Mouse (Mus musculus) liver, adult 2 months (tissue): ENCODE measurements around the gene Prss33. TPM values are rescaled to one million over a fixed set of nuclear protein-coding genes. Genes with fewer than 3 reads are reported as not detected.

ENCODE experiments used
- DNase-seq: peaks from one replicate; pipeline ENCODE4 v3.0.0-alpha.2; 2011; ENCODE audit warnings: low read depth, low spot score; ENCODE audit errors: extremely low read depth
- H3K27ac ChIP-seq: fragments of 200-500 bp; replicated peaks from 2 replicates; pipeline ENCODE4 v1.5.1; 2012; ENCODE audit warnings: low read depth, mild to moderate bottlenecking, control low read depth, inconsistent platforms, low read length; ENCODE audit not compliant: insufficient read depth
- H3K27me3 ChIP-seq: fragments of 200-500 bp; 2 replicates; pipeline ENCODE4 v1.6.1; 2012; ENCODE audit warnings: mild to moderate bottlenecking, moderate library complexity, low read length, inconsistent platforms; ENCODE audit not compliant: control insufficient read depth, insufficient read depth
- H3K36me3 ChIP-seq: fragments of 200-500 bp; 2 replicates; pipeline ENCODE4 v1.6.1; 2012; ENCODE audit warnings: low read length, inconsistent platforms; ENCODE audit not compliant: control insufficient read depth, insufficient read depth
- H3K4me1 ChIP-seq: fragments of 200-500 bp; 2 replicates; pipeline ENCODE4 v1.6.1; 2011; ENCODE audit warnings: low read length; ENCODE audit not compliant: control insufficient read depth, insufficient read depth
- H3K4me3 ChIP-seq: fragments of 200-500 bp; 2 replicates; pipeline ENCODE4 v1.5.1; 2011; ENCODE audit warnings: low read depth, mild to moderate bottlenecking, control low read depth, low read length, moderate library complexity; ENCODE audit not compliant: insufficient read depth
- H3K79me2 ChIP-seq: fragments of 200-500 bp; 2 replicates; pipeline ENCODE4 v1.6.1; 2012; ENCODE audit warnings: inconsistent platforms, mild to moderate bottlenecking, low read length, moderate library complexity; ENCODE audit not compliant: control insufficient read depth, insufficient read depth
- H3K9ac ChIP-seq: fragments of 200-500 bp; 2 replicates; pipeline ENCODE4 v1.6.1; 2012; ENCODE audit warnings: low read depth, mild to moderate bottlenecking, control low read depth, inconsistent platforms, low read length
- CTCF ChIP-seq: fragments of 200-500 bp; IDR thresholded peaks from 2 replicates; pipeline ENCODE4 v1.5.1; 2011; ENCODE audit warnings: low read depth, low read length, control low read depth
- POLR2A ChIP-seq: fragments of 200-500 bp; IDR thresholded peaks from 2 replicates; pipeline ENCODE4 v1.6.1; 2011; ENCODE audit warnings: low read length, control low read depth; ENCODE audit not compliant: insufficient read depth; ENCODE audit errors: extremely low read depth
- WGBS: fragments of 180-500 bp; shearing (Covaris S2); methylation state at CpG from one replicate; pipeline ENCODE4 v1.1.7; 2018; 5-methylcytosine and 5-hydroxymethylcytosine counted together
- polyA plus RNA-seq: library from polyadenylated mRNA; depleted of rRNA; stranded (reverse); fragments of >200 nt; gene quantifications from 2 replicates; pipeline ENCODE4 v1.2.3, GENCODE M21; 2012
- total RNA-seq: library from RNA; depleted of rRNA; stranded (reverse); fragments of >200 nt; gene quantifications from 2 replicates; pipeline ENCODE4 v1.2.3, GENCODE M21; 2014

The Prss33 gene
- total and polyA plus RNA-seq, 2 experiments, result not detected

DNA sequence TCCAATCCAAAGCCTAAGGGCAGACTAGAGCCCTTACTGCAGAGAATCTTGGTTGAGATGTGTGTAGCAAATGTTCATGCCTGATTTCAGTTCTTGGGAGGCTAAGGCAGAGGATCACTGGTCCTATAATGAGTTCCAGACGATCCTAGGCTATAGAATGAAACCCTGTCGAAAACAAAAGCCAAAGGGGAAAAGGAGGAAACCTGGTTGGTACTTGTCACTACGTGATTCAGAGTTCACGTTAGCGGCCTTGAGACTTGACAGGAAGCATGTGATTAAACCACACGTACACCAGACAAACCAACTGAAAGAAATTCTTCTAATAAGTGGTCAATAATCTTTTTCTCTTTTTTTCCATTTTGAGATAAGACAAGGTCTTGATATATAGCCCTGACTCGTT, 38.5 kb downstream of the Prss33 start:
- Histone ChIP-seq H3K79me2 (no peaks in the 10 kb centered on the region), H3K4me1 (no peaks in the 10 kb centered on the region), H3K27me3 (no peaks in the 10 kb centered on the region), H3K27ac (no peak overlapping the region), H3K36me3 (no peaks in the 10 kb centered on the region), H3K4me3 (no peak overlapping the region), H3K9ac (no peak overlapping the region)
- 75% methylated on average over 7 of the region's 7 CpGs for WGBS
- no peak for TF ChIP-seq POLR2A
- TF ChIP-seq CTCF, result no peak
- DNase-seq, result no peak

DNA sequence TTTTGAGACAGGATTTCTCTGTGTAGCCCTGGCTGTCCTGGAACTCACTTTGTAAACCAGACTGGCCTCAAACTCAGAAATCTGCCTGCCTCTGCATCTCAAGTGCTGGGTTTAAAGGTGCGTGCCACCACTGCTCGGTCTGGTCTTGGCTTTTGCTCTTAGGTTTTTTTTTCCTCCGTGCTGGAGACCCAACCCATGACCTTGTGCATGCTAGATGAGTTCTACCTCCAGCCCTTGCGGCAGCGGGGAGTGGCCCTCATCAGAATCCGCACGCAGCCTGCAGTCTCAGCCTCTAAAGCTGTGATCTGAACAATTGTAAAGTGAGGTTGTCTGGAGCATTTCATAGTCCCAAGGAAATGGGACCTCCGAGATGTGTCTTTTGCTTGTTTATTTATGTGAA, 40.5 kb downstream of the Prss33 start:
- 96% methylated on average over 8 of the region's 8 CpGs for whole genome bisulfite sequencing

DNA sequence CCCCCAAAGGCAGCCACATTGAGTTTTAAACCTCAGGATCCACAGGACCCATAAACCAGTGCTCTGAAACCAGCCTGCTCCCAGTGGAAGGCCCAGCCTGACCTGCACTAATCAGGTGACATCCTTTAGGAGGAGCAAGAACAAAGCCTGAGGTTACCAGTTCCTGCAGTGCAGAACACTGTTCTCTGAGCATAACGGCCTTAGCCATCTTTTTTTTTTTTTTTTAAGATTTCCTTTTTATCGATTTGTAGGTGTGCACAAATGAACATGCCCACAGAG, 44.8 kb downstream of the Prss33 start:
- Histone ChIP-seq H3K36me3 (no peaks in the 10 kb centered on the region), H3K4me3 (peak overlapping the region; percentile 77), H3K27me3 (no peaks in the 10 kb centered on the region), H3K9ac (peak overlapping the region; percentile 87), H3K4me1 (peaks cover 11% of the 10 kb centered on the region), H3K79me2 (no peaks in the 10 kb centered on the region), H3K27ac (peak overlapping the region; percentile 70; the same call in 1 of the 2 replicates)
- WGBS, result 33% methylated on average over 2 of the region's 2 CpGs
- no peak for TF ChIP-seq CTCF
- TF ChIP-seq POLR2A, result no peak
- DNase-seq, result peak; percentile 37

More for the DNA sequence above, 40.5 kb downstream of the Prss33 start:
- Histone ChIP-seq H3K4me1 (peaks cover 4% of the 10 kb centered on the region; the same call in 1 of the 2 replicates), H3K27ac (no peak overlapping the region), H3K9ac (no peak overlapping the region), H3K27me3 (no peaks in the 10 kb centered on the region), H3K79me2 (no peaks in the 10 kb centered on the region), H3K36me3 (no peaks in the 10 kb centered on the region), H3K4me3 (no peak overlapping the region)
- no peak for DNase-seq
- TF ChIP-seq CTCF, result no peak

GRCm38 (mm10) chr17:23790269-23791078, 45.4 kb downstream of the Prss33 start, which contains the start of gene Srrm2:
Gene Srrm2, plus strand, starts transcription at chr17:23790532.
- Histone ChIP-seq H3K27ac (peak within 1 kb of the TSS; percentile 70), H3K9ac (peak within 1 kb of the TSS; percentile 87), H3K4me3 (peak within 1 kb of the TSS; percentile 77), H3K79me2 (no peaks in the 10 kb centered on the region), H3K36me3 (no peaks in the 10 kb centered on the region), H3K4me1 (peaks cover 11% of the 10 kb centered on the region), H3K27me3 (no peaks in the 10 kb centered on the region)
- WGBS, result 2% methylated on average over 29 of the region's 29 CpGs
- no peak for TF ChIP-seq CTCF
- TF ChIP-seq POLR2A, result 0 out of 2 replicates have a peak, but pooled peaks have one; percentile 38
- DNase-seq, result no peak

DNA sequence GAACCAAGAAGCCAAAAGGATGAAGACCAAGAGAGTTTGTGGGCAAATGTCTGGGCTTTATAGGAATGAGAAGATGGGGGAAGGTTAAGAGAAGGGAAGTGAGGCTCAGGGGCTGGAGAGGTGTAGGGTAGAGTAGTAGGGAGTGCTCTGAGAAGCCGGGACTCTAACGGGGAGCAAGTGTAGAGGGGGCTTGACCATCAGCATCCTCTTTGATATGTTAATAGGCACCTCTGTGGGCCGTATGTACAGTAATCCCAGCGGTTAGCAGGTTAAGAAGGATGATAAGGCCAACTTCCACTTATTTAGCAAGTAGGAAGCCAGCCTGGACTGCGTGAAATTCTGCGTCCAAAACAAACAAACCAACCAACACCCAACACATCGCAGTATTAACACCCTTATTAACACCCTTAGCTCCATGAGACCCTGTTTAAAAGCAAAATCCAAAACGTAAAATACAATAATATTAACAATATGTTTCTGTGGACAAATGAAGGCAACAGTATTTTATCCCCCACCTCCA, 46.0 kb downstream of the Prss33 start:
- Histone ChIP-seq H3K4me3 (peak overlapping the region; percentile 77; the same call in 1 of the 2 replicates), H3K36me3 (no peaks in the 10 kb centered on the region), H3K79me2 (no peaks in the 10 kb centered on the region), H3K4me1 (peaks cover 11% of the 10 kb centered on the region), H3K27ac (peak overlapping the region; percentile 70; the same call in 1 of the 2 replicates), H3K27me3 (no peaks in the 10 kb centered on the region), H3K9ac (peak overlapping the region; percentile 87)
- no peak for DNase-seq
- 26% methylated on average over 8 of the region's 8 CpGs for WGBS
- no peak for TF ChIP-seq CTCF
- TF ChIP-seq POLR2A, result no peak

DNA sequence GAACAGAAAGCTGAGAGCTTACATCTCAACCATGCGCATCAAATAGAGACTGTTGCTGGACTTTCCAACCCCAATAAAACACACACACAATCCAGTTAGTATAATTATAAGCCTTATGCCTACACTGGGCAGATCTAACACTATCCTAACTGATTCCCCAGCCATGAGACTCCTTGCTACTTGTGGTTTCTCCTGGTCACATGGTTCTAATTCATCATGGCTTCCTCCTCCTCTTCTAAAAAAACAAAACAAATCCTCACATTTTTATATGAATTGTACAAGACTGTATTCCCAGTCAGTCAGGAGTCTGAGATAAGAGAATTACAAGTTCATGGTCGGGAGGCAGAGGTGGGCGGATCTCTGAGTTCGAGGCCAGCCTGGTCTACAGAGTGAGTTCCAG, 46.9 kb downstream of the Prss33 start:
- peaks cover 11% of the 10 kb centered on the region for H3K4me1 ChIP-seq
- no peak overlapping the region for H3K4me3 ChIP-seq
- H3K79me2 ChIP-seq, result no peaks in the 10 kb centered on the region
- no peak overlapping the region for H3K27ac ChIP-seq
- H3K27me3 ChIP-seq, result no peaks in the 10 kb centered on the region
- no peak for DNase-seq
- 96% methylated on average over 4 of the region's 4 CpGs for WGBS
- H3K9ac ChIP-seq, result no peak overlapping the region
- no peak for TF ChIP-seq POLR2A
- no peak for TF ChIP-seq CTCF
- H3K36me3 ChIP-seq, result no peaks in the 10 kb centered on the region
